Mouse (Mus musculus): ENCODE results near the gene Ttc28.

- no peak for TF ChIP-seq POLR2A (IDR thresholded peaks at IDR 0.05; ENCODE audit: low read depth, low read length)
- no peak for TF ChIP-seq CTCF (IDR thresholded peaks at IDR 0.05; ENCODE audit: extremely low read depth, insufficient read depth, insufficient read length, insufficient replicate concordance)
Observed at GRCm38 (mm10) chr5:111113183-111113582, 233.6 kb downstream of the Ttc28 start.

Measured in spleen, adult 2 months (tissue).